Mouse (Mus musculus): ENCODE data around the gene Ttc34.

Gene Ttc34

GRCm38 (mm10) chr4:154863436-154863935, 26.2 kb downstream of the Ttc34 start:
- Histone ChIP-seq H3K36me3 (ENCODE audit: insufficient read depth, low read length) (no peaks in the 10 kb centered on the region), H3K9me3 (ENCODE audit: low read length) (no peaks in the 10 kb centered on the region), H3K4me3 (replicated peaks; ENCODE audit: low read length) (peak overlapping the region; percentile 71; the same call in 1 of the 2 replicates), H3K27me3 (ENCODE audit: insufficient read depth, low read length) (peaks cover 8% of the 10 kb centered on the region; the same call in 1 of the 2 replicates), H3K4me1 (replicated peaks; ENCODE audit: low read depth, low read length) (peaks cover 34% of the 10 kb centered on the region)
- TF ChIP-seq POU5F1 (IDR thresholded peaks at IDR 0.05; ENCODE audit: borderline replicate concordance, low read length), result no peak
- no peak for TF ChIP-seq CTCF (conservative IDR thresholded peaks at IDR 0.05; ENCODE audit: low read length)
- TF ChIP-seq NANOG (IDR thresholded peaks at IDR 0.05; ENCODE audit: borderline replicate concordance, low read length), result no peak

DNA sequence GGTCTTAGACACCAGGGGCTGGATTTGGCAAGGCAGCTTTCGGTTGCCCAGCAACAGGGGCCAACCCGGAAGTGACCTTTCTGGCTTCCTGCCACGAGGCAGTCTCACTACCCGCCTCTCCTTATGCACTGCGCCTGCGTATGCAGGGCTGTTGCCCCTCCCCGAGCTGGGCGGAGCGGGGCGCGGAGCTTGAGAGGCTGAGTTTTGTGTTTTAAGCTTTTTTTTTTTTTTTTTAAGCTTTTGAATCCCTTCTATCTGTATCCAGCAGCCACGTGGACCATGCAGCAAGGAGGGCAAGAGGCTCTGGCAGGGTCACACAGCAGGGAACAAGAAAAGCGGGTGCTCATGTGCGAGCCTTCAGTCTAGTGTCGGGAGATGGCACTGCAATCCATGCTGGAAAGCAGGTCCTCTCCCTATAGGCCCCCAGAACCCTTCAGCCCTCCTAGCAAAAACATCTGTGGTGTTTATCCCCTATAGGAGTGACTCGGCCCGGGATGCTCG, 27.1 kb downstream of the Ttc34 start:
- Histone ChIP-seq H3K9me3 (ENCODE audit: low read length) (no peaks in the 10 kb centered on the region), H3K4me1 (replicated peaks; ENCODE audit: low read depth, low read length) (peaks cover 34% of the 10 kb centered on the region), H3K4me3 (replicated peaks; ENCODE audit: low read length) (peak overlapping the region; percentile 71), H3K27me3 (ENCODE audit: insufficient read depth, low read length) (peaks cover 9% of the 10 kb centered on the region; the same call in 1 of the 2 replicates), H3K36me3 (ENCODE audit: insufficient read depth, low read length) (no peaks in the 10 kb centered on the region)
- TF ChIP-seq NANOG (IDR thresholded peaks at IDR 0.05; ENCODE audit: borderline replicate concordance, low read length) (no peak), CTCF (conservative IDR thresholded peaks at IDR 0.05; ENCODE audit: low read length) (0 out of 2 replicates have a peak, but pooled peaks have one; percentile 9)

GRCm38 (mm10) chr4:154864961-154865760, 27.9 kb downstream of the Ttc34 start:
- no peak for TF ChIP-seq NANOG (IDR thresholded peaks at IDR 0.05; ENCODE audit: borderline replicate concordance, low read length)
- peaks cover 12% of the 10 kb centered on the region for H3K27me3 ChIP-seq (ENCODE audit: insufficient read depth, low read length)
- H3K4me3 ChIP-seq (replicated peaks; ENCODE audit: low read length), result peak overlapping the region; percentile 71
- no peaks in the 10 kb centered on the region for H3K9me3 ChIP-seq (ENCODE audit: low read length)
- no peaks in the 10 kb centered on the region for H3K36me3 ChIP-seq (ENCODE audit: insufficient read depth, low read length)
- H3K4me1 ChIP-seq (replicated peaks; ENCODE audit: low read depth, low read length), result peaks cover 34% of the 10 kb centered on the region

DNA sequence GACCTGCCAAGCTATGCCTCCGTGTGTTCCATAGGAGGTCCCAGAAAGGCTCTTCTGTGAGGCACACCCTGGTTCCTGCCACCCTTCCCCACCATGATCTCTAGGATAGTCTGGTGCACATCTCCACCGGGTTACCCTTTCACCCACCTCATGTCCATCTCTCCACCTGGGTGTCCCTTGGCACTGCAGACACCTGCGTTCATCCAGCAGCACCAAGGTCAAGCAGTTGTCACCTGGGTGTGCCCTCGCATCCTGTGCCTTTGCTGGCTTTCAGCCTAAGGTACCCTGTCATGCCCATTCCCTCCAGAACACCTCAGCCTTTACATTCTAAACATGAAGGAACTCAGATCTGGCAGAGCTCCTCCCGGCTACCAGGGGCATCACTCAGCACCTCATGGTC, 29.1 kb downstream of the Ttc34 start:
- Histone ChIP-seq H3K9me3 (ENCODE audit: low read length) (no peaks in the 10 kb centered on the region), H3K36me3 (ENCODE audit: insufficient read depth, low read length) (no peaks in the 10 kb centered on the region), H3K27me3 (ENCODE audit: insufficient read depth, low read length) (peaks cover 20% of the 10 kb centered on the region), H3K4me3 (replicated peaks; ENCODE audit: low read length) (no peak overlapping the region), H3K4me1 (replicated peaks; ENCODE audit: low read depth, low read length) (peaks cover 29% of the 10 kb centered on the region)
- no peak for TF ChIP-seq CTCF (conservative IDR thresholded peaks at IDR 0.05; ENCODE audit: low read length)
- no peak for TF ChIP-seq POU5F1 (IDR thresholded peaks at IDR 0.05; ENCODE audit: borderline replicate concordance, low read length)
- no peak for TF ChIP-seq NANOG (IDR thresholded peaks at IDR 0.05; ENCODE audit: borderline replicate concordance, low read length)

- Histone ChIP-seq H3K4me3 (replicated peaks; ENCODE audit: low read length) (no peak overlapping the region), H3K4me1 (replicated peaks; ENCODE audit: low read depth, low read length) (peaks cover 34% of the 10 kb centered on the region), H3K27me3 (ENCODE audit: insufficient read depth, low read length) (peaks cover 24% of the 10 kb centered on the region), H3K9me3 (ENCODE audit: low read length) (no peaks in the 10 kb centered on the region), H3K36me3 (ENCODE audit: insufficient read depth, low read length) (no peaks in the 10 kb centered on the region)
- TF ChIP-seq POU5F1 (IDR thresholded peaks at IDR 0.05; ENCODE audit: borderline replicate concordance, low read length) (no peak), CTCF (conservative IDR thresholded peaks at IDR 0.05; ENCODE audit: low read length) (no peak), NANOG (IDR thresholded peaks at IDR 0.05; ENCODE audit: borderline replicate concordance, low read length) (no peak)
Measured at GRCm38 (mm10) chr4:154867257-154867656, 30.0 kb downstream of the Ttc34 start.

DNA sequence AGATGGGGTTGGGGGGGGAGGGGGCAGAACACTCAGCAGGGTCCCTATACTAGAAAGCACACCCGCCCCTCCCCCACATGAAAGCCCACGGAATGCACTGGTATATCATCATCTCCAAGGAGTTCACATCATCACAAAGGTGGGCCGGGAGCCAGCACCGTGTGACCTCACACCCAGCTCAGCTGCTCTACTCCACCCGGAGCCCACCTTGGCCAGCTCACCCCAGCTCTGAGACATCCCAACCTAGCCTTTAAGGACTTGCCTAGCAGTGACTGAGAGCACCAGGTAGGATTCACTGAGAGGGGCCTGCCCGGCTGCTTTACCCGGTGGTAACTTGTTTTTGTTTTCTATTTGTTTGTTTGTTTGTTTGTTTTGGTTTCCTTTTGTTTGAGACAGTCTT, 32.2 kb downstream of the Ttc34 start, which contains the start of gene Mmel1:
TSS of gene Mmel1 (plus strand) at position 146 of the 400 bp plus-strand sequence.
- no peak for TF ChIP-seq NANOG (IDR thresholded peaks at IDR 0.05; ENCODE audit: borderline replicate concordance, low read length)
- TF ChIP-seq CTCF (conservative IDR thresholded peaks at IDR 0.05; ENCODE audit: low read length), result no peak
- TF ChIP-seq POU5F1 (IDR thresholded peaks at IDR 0.05; ENCODE audit: borderline replicate concordance, low read length), result no peak
- peaks cover 24% of the 10 kb centered on the region for H3K27me3 ChIP-seq (ENCODE audit: insufficient read depth, low read length)
- H3K4me3 ChIP-seq (replicated peaks; ENCODE audit: low read length), result no peak within 1 kb of the TSS
- H3K36me3 ChIP-seq (ENCODE audit: insufficient read depth, low read length), result no peaks in the 10 kb centered on the region
- H3K4me1 ChIP-seq (replicated peaks; ENCODE audit: low read depth, low read length), result peaks cover 28% of the 10 kb centered on the region
- no peaks in the 10 kb centered on the region for H3K9me3 ChIP-seq (ENCODE audit: low read length)

- Histone ChIP-seq H3K4me1 (replicated peaks; ENCODE audit: low read depth, low read length) (peaks cover 17% of the 10 kb centered on the region), H3K9me3 (ENCODE audit: low read length) (no peaks in the 10 kb centered on the region), H3K27me3 (ENCODE audit: insufficient read depth, low read length) (peaks cover 24% of the 10 kb centered on the region)
Measured at GRCm38 (mm10) chr4:154870721-154871120, 33.5 kb downstream of the Ttc34 start.

GRCm38 (mm10) chr4:154871757-154872251, 34.5 kb downstream of the Ttc34 start:
- Histone ChIP-seq H3K27me3 (ENCODE audit: insufficient read depth, low read length) (peaks cover 24% of the 10 kb centered on the region), H3K4me1 (replicated peaks; ENCODE audit: low read depth, low read length) (peaks cover 17% of the 10 kb centered on the region), H3K4me3 (replicated peaks; ENCODE audit: low read length) (peak overlapping the region; percentile 57), H3K36me3 (ENCODE audit: insufficient read depth, low read length) (no peaks in the 10 kb centered on the region), H3K9me3 (ENCODE audit: low read length) (no peaks in the 10 kb centered on the region)
- TF ChIP-seq NANOG (IDR thresholded peaks at IDR 0.05; ENCODE audit: borderline replicate concordance, low read length) (no peak), CTCF (conservative IDR thresholded peaks at IDR 0.05; ENCODE audit: low read length) (peak; percentile 54), POU5F1 (IDR thresholded peaks at IDR 0.05; ENCODE audit: borderline replicate concordance, low read length) (no peak)

More at GRCm38 (mm10) chr4:154870721-154871120, 33.5 kb downstream of the Ttc34 start:
- no peak overlapping the region for H3K4me3 ChIP-seq (replicated peaks; ENCODE audit: low read length)
- no peak for TF ChIP-seq NANOG (IDR thresholded peaks at IDR 0.05; ENCODE audit: borderline replicate concordance, low read length)
- TF ChIP-seq POU5F1 (IDR thresholded peaks at IDR 0.05; ENCODE audit: borderline replicate concordance, low read length), result no peak
- TF ChIP-seq CTCF (conservative IDR thresholded peaks at IDR 0.05; ENCODE audit: low read length), result no peak
- H3K36me3 ChIP-seq (ENCODE audit: insufficient read depth, low read length), result no peaks in the 10 kb centered on the region
